Mouse (Mus musculus): Measurements from ENCODE around the gene Impdh2.
"Not testable (repeated sequence)": the region's sequence is repeated elsewhere in the genome, so short reads cannot be mapped to it uniquely, and the experiment has no call there.

Impdh2 gene

DNA sequence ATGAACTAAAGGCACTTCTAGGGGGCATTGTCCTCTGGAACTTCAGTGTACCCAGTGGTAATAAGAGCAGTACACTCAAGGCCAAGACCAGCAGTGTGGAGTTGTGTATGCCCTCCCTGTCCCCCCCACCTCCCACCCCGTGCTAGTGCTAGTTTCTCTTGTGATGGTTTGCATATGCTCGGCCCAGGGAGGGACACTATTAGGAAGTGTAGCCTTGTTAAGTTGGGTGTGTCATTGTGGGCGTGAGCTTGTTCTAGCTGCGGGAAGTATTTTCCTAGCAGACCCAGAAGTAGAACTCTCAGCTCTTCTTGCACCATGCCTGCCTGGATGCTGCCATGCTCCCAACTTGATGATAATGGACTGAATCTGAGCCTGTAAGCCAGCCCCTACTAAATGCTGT, 41.9 kb downstream of the Impdh2 start:
- DNase-seq (ENCODE audit: low spot score): no peak

DNA sequence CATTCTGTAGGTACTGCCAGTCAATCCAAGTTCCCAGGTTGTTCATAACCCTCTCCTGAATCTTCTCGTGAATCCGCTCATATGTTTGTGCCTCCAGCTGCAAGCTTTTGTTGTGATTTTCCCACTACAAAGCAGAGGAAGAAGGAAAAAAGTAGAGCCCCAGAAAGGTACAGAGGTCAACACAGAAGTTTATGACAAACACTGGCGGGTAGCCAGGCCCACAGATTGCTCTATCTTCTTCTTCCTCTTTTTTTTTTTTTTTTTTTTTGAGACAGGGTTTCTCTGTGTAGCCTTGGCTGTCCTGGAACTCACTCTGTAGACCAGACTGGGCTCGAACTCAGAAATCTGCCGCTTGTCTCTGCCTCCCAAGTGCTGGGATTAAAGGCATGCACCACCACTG, 47.8 kb downstream of the Impdh2 start:
- not testable (repeated sequence) for DNase-seq (ENCODE audit: low spot score)

DNA sequence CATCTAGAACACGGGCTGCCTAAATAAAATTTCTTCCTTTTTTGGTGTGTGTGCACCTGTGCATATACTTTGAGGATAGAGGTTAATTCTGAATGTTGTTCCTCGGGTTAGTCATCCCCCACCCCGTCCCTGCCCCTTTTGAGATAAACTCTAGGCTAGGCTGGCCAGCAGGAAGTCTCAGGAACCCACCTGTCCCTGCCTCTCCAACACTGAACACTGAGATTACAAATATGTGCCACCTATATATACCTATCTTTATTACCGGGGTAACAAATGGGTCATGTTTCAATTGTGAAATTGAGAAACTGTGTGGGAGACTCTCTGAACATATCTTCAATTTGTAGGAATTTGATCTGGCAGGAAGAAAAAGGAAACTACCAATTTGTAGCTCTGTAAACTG, 48.8 kb downstream of the Impdh2 start:
- no peak for DNase-seq (ENCODE audit: low spot score)

DNA sequence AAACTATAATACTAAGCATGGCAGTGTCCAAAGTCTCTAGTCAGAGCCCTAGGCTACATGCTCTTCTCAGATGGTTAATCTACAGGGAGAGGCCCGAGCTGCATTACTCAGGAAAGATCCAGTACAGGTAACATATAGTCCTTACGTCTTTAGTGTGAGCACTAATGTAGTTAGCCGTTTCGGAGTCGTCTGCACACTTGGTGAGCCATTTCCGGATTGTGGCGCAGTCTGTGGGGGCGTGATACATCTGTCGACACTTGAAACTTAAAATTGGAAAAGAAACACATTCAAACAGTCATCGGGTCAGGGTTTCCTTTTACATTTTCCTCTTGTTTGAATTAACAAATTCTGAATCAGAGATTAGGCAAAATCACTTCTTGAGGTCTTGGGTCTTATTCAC, 51.4 kb downstream of the Impdh2 start:
- no peak for DNase-seq (ENCODE audit: low spot score)
